Mouse (Mus musculus) lung, postnatal 0 days (tissue): Measurements from ENCODE around the gene Nit1.

Experiments
- CTCF ChIP-seq: IDR thresholded peaks from 2 replicates; pipeline ENCODE4 v1.5.1; 2016; ENCODE audit warnings: antibody characterized with exemption, mild to moderate bottlenecking
- EP300 ChIP-seq: IDR thresholded peaks from 2 replicates; pipeline ENCODE4 v1.6.1; 2016; ENCODE audit warnings: antibody characterized with exemption, mild to moderate bottlenecking, control low read depth

DNA sequence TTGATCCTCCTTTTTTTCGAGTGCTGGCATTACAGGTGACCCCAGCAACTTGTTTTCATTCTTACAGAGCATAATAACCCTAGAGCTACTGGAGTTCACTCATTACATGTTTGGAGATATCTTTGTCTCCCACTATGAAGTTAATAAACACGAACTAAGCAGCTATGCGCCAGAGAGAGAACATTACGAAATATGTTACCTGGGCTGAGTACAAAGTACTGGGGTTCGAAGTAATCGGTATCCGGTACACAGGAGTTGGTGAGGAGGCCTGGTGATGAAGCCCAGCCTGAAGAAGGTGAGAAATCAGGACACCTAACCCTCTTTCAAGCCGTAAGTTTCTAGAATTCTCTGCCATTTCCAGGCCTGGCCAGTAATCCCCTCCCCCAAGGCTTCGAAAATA, 731 bp downstream of the Nit1 start:
- no peak for TF ChIP-seq CTCF
- 0 out of 2 replicates have a peak, but pooled peaks have one; percentile 15 for TF ChIP-seq EP300
